Mouse (Mus musculus): Measurements from ENCODE around the gene Bcorl1. TPM values are rescaled to one million over a fixed set of nuclear protein-coding genes. Genes with fewer than 3 reads are reported as not detected.

The Bcorl1 gene
- polyA plus RNA-seq, 1 experiment from 2014 or later: 4.4 TPM

DNA sequence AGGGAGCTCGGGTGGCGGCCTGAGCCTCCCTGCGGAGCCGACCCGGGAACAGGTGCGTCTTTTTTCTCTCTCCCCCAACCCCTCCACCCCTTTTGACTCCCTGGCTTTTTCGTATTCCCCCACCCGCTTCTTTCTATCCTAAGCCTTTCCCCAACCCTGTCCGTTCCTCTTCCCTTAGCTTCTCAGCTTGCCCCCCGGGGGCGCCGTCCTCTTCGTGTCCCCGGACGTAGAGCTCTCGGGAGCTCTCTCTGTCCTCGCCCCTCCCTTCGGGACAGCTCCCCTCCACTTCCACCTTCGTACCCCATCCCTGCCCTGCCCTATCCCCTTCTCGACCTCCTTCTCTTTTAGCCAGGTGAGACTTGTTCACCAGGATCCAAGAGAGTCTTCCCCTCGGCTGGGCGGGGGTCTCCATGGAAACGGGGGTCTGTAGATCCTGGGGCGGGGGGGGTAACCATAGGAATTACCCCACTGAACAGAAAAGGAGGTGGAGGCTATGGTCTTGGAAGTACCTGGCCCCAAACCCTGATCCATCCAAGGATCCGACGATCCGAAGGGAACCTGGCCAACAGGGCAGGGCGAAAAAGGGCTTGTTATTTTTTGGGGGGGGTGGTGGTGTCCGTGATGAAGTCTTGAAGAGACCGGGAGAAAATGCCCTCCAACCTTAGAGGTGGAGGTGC, 2.9 kb downstream of the Bcorl1 start:
- WGBS: 5% methylated on average over 30 of the region's 30 CpGs
- Histone ChIP-seq H3K36me3 (no peaks in the 10 kb centered on the region), H3K4me1 (peaks cover 10% of the 10 kb centered on the region; the same call in 1 of the 2 replicates), H3K27ac (peak overlapping the region; percentile 83), H3K27me3 (ENCODE audit: low read depth, poor library complexity, severe bottlenecking) (peaks cover 74% of the 10 kb centered on the region), H3K9me3 (replicated peaks) (no peaks in the 10 kb centered on the region), H3K4me3 (peak overlapping the region; percentile 64)
- peak; percentile 37 for DNase-seq (ENCODE audit: low spot score)

DNA sequence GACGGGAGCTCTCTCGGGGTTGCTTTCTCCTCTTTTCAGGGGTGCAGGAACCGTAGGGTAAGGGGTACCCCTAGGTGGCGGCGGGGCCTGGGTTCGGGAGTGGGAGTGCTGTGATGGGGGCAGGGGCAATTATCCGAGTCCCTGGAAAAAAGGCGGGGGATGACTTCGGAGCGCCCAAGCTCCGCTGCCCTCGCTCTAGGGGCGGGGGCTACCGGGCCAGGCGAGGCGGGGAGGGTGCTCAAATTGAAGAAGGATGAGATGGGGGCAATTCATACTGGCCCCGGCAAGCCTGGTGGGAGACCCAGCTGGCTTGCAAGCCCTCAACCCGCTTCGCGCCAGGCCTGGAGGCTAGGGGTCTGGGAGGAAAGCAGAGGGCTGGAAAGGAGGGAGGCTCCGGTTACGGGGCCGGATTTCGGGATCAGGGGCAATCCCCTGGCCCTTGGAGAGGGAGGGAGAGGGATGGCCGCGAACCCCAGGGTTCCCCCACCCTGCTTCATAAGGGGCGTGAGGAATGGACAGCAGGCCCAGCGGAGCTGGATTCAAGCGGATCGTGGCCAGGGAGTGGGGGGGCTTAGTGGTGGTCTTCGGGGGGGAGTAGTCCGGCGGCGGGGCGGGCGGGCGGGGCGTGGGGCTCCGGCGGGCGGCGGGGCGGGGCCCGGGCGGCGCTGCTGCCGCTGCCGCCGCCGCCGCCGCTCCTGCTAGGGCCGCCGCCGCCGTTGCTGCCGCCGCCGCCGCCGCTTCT, 3.7 kb downstream of the Bcorl1 start:
- Histone ChIP-seq H3K4me3 (peak overlapping the region; percentile 64), H3K9me3 (replicated peaks) (no peaks in the 10 kb centered on the region), H3K27ac (peak overlapping the region; percentile 83), H3K27me3 (ENCODE audit: low read depth, poor library complexity, severe bottlenecking) (peaks cover 67% of the 10 kb centered on the region), H3K4me1 (peaks cover 10% of the 10 kb centered on the region; the same call in 1 of the 2 replicates), H3K36me3 (no peaks in the 10 kb centered on the region)
- 5% methylated on average over 30 of the region's 61 CpGs for WGBS
- peak; percentile 53 for DNase-seq (ENCODE audit: low spot score)

DNA sequence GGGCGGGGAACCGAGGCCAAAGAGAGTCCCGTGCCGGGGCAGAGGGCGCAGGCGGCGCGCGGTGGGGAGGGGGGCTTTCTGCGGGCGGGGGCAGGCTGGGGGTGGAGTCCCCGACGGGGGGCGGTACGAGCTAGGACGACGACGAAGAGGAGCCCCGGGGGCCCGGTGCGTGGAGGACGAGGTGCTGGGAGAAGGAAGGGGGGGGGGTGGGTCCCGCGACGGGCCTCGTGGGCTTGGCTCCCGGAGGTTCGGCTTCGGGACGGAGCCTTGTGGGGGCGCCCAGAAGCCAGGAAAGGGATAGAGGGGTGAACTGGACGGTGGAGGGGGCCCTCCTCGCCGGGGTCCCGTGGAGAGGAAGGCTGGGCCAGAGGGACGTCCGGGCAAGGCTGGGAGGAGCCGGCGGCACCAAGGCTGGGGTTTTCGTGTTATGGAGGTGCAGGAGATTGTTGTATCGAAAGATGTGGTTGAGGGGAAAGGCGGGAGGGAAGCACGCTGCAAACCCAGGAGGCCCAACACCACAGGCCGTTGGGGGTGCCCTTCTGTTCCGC, 4.3 kb downstream of the Bcorl1 start:
- peak; percentile 50 for DNase-seq (ENCODE audit: low spot score)

DNA sequence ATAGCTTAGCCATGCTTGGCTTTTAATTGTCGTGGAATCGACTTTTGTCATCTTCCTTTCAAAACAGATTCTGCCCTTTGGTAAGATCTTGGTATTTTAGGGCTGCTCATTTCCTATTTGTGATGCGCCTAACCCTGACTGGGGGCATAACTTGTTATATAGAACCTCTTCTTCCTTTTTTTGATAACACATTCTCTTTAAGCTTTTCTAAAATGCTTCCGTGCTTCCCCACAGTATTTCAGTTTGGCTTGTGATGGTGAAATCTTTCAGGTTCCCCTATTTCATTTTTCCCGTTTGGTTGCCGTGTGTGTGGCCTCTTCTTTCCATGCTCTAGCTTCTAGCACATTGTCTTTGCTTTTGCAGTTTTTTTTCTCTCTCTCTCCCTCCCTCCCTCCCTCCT, 14.2 kb downstream of the Bcorl1 start:
- no peak for DNase-seq (ENCODE audit: low spot score)
- H3K27me3 ChIP-seq (ENCODE audit: low read depth, poor library complexity, severe bottlenecking): 0 out of 2 replicates have a peak, but pooled peaks cover 6% of the 10 kb centered on the region
- H3K4me1 ChIP-seq: no peaks in the 10 kb centered on the region
- no peak overlapping the region for H3K27ac ChIP-seq
- H3K4me3 ChIP-seq: no peak overlapping the region
- H3K36me3 ChIP-seq: 0 out of 2 replicates have a peak, but pooled peaks cover 5% of the 10 kb centered on the region
- WGBS: 93% methylated on average over 6 of the region's 6 CpGs
- H3K9me3 ChIP-seq (replicated peaks): no peaks in the 10 kb centered on the region

More for the DNA sequence above, 4.3 kb downstream of the Bcorl1 start:
- Histone ChIP-seq H3K9me3 (replicated peaks) (no peaks in the 10 kb centered on the region), H3K27ac (peak overlapping the region; percentile 83), H3K36me3 (0 out of 2 replicates have a peak, but pooled peaks cover 2% of the 10 kb centered on the region), H3K4me3 (peak overlapping the region; percentile 64), H3K4me1 (peaks cover 10% of the 10 kb centered on the region; the same call in 1 of the 2 replicates), H3K27me3 (ENCODE audit: low read depth, poor library complexity, severe bottlenecking) (peaks cover 61% of the 10 kb centered on the region)
- 9% methylated on average over 25 of the region's 45 CpGs for WGBS

DNA sequence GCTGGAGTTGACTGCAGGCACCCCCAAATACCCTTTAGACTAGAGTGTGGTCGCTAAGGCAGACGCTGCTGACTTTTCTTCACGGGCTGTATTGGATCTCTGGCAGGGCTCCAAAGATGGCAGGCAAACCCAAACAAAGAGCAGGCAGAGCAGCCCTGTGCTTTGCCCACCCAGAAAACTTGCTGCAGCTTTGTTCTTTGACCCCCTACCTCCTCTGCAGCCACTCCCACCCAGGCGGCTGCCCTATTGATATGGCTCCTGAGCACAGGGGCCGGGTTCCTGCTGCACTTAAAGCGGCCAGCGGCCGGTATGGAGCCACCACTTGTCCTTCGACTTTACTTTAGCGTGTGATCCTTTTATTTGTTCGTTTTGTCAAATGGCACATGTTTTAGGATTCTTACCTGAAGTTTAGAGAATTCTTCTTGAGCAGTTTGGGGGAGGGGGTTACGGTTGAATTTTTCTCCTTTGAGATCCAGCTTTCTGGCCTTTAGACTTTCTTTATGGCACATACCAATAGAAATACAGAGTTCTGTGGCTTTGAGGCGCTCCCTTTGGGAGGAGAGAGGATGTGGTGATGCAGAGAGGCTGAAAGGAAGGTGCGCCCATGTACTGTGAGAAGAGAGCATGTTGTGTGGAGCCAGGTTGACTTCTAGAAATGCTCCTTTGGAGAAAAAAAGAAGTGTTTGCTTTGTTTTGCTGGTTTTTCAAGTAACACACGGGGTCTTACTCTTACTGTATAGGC, 24.8 kb downstream of the Bcorl1 start:
- Histone ChIP-seq H3K4me1 (peaks cover 6% of the 10 kb centered on the region; the same call in 1 of the 2 replicates), H3K9me3 (replicated peaks) (no peaks in the 10 kb centered on the region), H3K27me3 (ENCODE audit: low read depth, poor library complexity, severe bottlenecking) (peaks cover 14% of the 10 kb centered on the region), H3K36me3 (peaks cover 53% of the 10 kb centered on the region), H3K4me3 (no peak overlapping the region), H3K27ac (0 out of 2 replicates have a peak overlapping the region, but pooled peaks have one; percentile 9)
- no peak for DNase-seq (ENCODE audit: low spot score)
- 46% methylated on average over 15 of the region's 15 CpGs for WGBS

DNA sequence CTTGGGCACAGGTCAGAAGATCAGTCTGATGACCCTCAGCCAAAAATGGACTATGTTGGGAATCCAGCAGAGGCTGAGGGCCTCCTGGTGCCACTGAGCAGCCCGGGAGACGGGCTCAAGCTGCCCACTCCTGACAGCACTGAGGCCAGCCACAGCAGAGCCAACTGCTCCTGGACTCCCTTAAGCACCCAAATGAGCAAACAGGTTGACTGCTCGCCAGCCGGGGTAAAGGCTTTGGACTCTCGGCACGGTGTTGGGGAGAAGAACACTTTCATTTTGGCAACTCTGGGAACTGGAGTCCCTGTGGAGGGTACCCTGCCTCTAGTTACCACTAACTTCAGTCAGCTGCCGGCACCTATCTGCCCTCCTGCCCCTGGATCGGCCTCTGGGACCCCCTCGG, 26.7 kb downstream of the Bcorl1 start:
- no peak for DNase-seq (ENCODE audit: low spot score)
- Histone ChIP-seq H3K27me3 (ENCODE audit: low read depth, poor library complexity, severe bottlenecking) (peaks cover 14% of the 10 kb centered on the region), H3K4me3 (no peak overlapping the region), H3K27ac (no peak overlapping the region), H3K9me3 (replicated peaks) (no peaks in the 10 kb centered on the region), H3K36me3 (peaks cover 61% of the 10 kb centered on the region), H3K4me1 (peaks cover 6% of the 10 kb centered on the region; the same call in 1 of the 2 replicates)
- 90% methylated on average over 9 of the region's 9 CpGs for WGBS

DNA sequence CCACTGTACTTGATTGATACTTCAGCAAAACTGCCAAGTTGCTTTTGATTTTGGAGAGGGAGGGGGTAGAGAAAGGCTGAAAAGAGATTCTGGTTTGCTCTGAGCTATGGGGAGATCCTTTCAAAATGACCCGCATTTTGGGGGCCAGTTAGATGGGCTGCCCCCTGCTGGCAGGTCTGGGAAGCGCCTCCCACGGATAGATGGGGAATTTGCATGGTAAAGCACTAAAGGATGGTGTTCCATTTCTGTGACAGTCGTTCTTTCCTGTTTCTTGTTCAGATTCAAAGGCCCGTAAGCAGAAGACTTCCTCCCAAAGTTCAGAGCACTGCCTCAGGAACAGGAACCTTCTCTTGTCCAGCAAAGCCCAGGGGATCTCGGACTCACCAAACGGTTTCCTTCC, 42.5 kb downstream of the Bcorl1 start:
- no peaks in the 10 kb centered on the region for H3K9me3 ChIP-seq (replicated peaks)
- H3K36me3 ChIP-seq: peaks cover 71% of the 10 kb centered on the region
- 0 out of 2 replicates have a peak, but pooled peaks cover 4% of the 10 kb centered on the region for H3K27me3 ChIP-seq (ENCODE audit: low read depth, poor library complexity, severe bottlenecking)
- 48% methylated on average over 7 of the region's 7 CpGs for WGBS
- no peaks in the 10 kb centered on the region for H3K4me1 ChIP-seq
- no peak overlapping the region for H3K4me3 ChIP-seq
- peak; percentile 67 for DNase-seq (ENCODE audit: low spot score)
- no peak overlapping the region for H3K27ac ChIP-seq

DNA sequence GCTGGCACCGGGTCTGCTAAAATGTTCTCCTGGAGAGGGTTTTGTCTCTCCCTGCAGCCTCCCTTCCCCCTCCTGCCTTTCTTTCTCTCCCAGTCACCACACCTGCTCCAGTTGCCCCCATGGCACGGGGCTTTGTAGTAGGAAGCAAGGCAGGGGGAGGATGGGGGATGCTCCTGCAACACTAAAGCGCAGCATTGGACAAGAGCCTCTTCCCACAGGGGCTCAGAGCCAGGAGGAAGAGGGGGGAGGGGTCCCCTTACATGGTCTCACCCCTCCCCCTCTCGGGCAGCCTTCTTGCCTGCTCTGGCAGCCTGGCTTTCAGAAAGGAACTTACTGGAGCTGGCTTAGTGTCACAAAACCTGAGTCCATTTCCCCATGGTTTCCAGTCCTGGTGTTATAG, 44.8 kb downstream of the Bcorl1 start:
- Histone ChIP-seq H3K9me3 (replicated peaks) (no peaks in the 10 kb centered on the region), H3K4me3 (no peak overlapping the region), H3K36me3 (peaks cover 81% of the 10 kb centered on the region), H3K4me1 (no peaks in the 10 kb centered on the region), H3K27me3 (ENCODE audit: low read depth, poor library complexity, severe bottlenecking) (0 out of 2 replicates have a peak, but pooled peaks cover 4% of the 10 kb centered on the region), H3K27ac (no peak overlapping the region)
- no peak for DNase-seq (ENCODE audit: low spot score)
- 68% methylated on average over 4 of the region's 4 CpGs for WGBS

DNA sequence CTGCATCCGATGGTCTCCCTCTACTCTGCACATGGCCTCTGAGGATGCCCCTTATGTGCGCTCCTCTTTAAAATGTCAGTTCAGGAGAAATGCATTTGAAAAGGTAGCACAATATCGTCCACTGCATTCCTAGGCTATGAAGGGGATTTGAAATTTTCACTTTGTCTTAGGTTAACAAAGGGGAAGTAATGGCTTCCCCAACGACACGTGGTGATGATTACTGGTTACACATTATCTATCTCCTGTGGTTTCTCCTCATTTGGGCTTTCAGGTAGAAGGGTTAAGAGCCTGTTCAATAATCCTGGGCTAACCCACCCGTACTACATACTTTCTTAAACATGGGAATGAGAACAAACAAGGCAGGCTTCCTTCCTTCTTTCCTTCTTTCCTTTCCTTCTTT, 48.2 kb downstream of the Bcorl1 start:
- DNase-seq (ENCODE audit: low spot score): no peak
- no peaks in the 10 kb centered on the region for H3K4me1 ChIP-seq
- 0 out of 2 replicates have a peak, but pooled peaks cover 4% of the 10 kb centered on the region for H3K27me3 ChIP-seq (ENCODE audit: low read depth, poor library complexity, severe bottlenecking)
- WGBS: 90% methylated on average over 6 of the region's 6 CpGs
- peaks cover 92% of the 10 kb centered on the region for H3K36me3 ChIP-seq
- no peak overlapping the region for H3K4me3 ChIP-seq
- no peak overlapping the region for H3K27ac ChIP-seq
- no peaks in the 10 kb centered on the region for H3K9me3 ChIP-seq (replicated peaks)

DNA sequence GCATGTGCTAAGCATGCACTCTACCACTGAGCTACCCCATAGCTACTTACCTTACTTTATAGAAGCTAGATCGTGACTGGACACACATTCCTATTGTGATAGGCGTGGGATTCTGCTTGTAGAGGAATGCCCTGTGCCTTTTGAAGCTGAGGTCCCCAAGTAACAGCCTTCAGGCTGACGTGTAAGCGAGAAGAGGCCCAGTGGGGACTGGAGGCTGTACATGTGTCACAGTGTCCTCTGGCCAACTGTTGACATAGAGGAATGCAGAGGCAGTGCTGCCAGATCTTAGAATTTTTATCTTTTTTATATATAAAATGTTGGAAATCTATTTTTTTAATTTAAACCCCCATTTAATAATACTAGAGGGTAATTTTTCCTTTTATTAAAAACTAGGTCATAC, 58.8 kb downstream of the Bcorl1 start:
- DNase-seq (ENCODE audit: low spot score): no peak
- H3K36me3 ChIP-seq: peaks cover 78% of the 10 kb centered on the region
- H3K9me3 ChIP-seq (replicated peaks): no peaks in the 10 kb centered on the region
- no peak overlapping the region for H3K4me3 ChIP-seq
- no peak overlapping the region for H3K27ac ChIP-seq
- WGBS: 87% methylated on average over 4 of the region's 4 CpGs
- H3K4me1 ChIP-seq: peaks cover under 1% of the 10 kb centered on the region; the same call in 1 of the 2 replicates
- H3K27me3 ChIP-seq (ENCODE audit: low read depth, poor library complexity, severe bottlenecking): no peaks in the 10 kb centered on the region

DNA sequence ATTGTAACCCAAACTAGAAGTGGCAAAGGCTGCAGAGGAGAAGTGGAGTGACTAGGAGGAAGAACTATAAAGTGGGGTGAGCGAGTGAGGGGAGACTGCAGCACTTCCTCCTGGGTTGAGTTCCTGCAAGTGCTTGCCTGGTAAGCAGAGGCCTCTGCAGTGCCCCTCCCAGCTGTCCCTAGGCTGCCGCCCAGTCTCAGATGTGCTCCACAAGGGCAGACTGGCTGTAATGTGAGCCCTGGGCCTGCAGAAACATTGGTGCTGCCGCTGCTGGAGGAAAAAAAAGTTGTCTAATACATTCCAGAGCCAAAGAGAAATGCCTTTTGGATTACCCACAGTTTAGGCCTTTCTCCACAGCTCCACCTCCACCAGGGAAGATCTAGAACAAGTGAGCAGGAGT, 64.0 kb downstream of the Bcorl1 start:
- WGBS: 14% methylated on average over 3 of the region's 3 CpGs
- Histone ChIP-seq H3K9me3 (replicated peaks) (no peaks in the 10 kb centered on the region), H3K27me3 (ENCODE audit: low read depth, poor library complexity, severe bottlenecking) (0 out of 2 replicates have a peak, but pooled peaks cover 4% of the 10 kb centered on the region), H3K36me3 (peaks cover 62% of the 10 kb centered on the region), H3K4me1 (peaks cover 7% of the 10 kb centered on the region; the same call in 1 of the 2 replicates), H3K27ac (peak overlapping the region; percentile 20; the same call in 1 of the 2 replicates), H3K4me3 (no peak overlapping the region)
- DNase-seq (ENCODE audit: low spot score): peak; percentile 37

Data from limb, embryonic 10.5 days (tissue).